Mouse (Mus musculus) c-Kit-positive CD71-positive TER-119-negative erythroid progenitor cells, embryonic 14.5 days (primary cell): ENCODE data around the gene Atp8a1.
A peak's percentile ranks its signal among the peaks of the same experiment; 100 is the strongest.

ENCODE experiments used
- DNase-seq: peaks from one replicate; pipeline ENCODE4 v3.0.0-alpha.2; 2013; ENCODE audit warnings: low read depth

Gene Atp8a1

GRCm38 (mm10) chr5:67631261-67631660, 216.0 kb downstream of the Atp8a1 start:
- no peak for DNase-seq

GRCm38 (mm10) chr5:67629861-67630260, 217.4 kb downstream of the Atp8a1 start:
- no peak for DNase-seq

- DNase-seq, result no peak
Measured at GRCm38 (mm10) chr5:67629440-67629839, 217.8 kb downstream of the Atp8a1 start.

GRCm38 (mm10) chr5:67628180-67628940, 218.9 kb downstream of the Atp8a1 start:
- DNase-seq, result no peak

GRCm38 (mm10) chr5:67621230-67621629, 226.0 kb downstream of the Atp8a1 start:
- DNase-seq, result no peak

GRCm38 (mm10) chr5:67609520-67609837, 237.8 kb downstream of the Atp8a1 start:
- DNase-seq, result no peak

- DNase-seq, result no peak
Measured at GRCm38 (mm10) chr5:67608674-67609519, 238.3 kb downstream of the Atp8a1 start.

- DNase-seq, result no peak
Measured at GRCm38 (mm10) chr5:67607804-67608673, 239.2 kb downstream of the Atp8a1 start, which contains the start of gene Shisa3. Gene Shisa3, plus strand, starts transcription at chr5:67607882.

GRCm38 (mm10) chr5:67606916-67607803, 240.1 kb downstream of the Atp8a1 start:
- DNase-seq, result no peak

GRCm38 (mm10) chr5:67605951-67606350, 241.3 kb downstream of the Atp8a1 start:
- no peak for DNase-seq

- no peak for DNase-seq
Measured at GRCm38 (mm10) chr5:67599935-67600334, 247.3 kb downstream of the Atp8a1 start.

- DNase-seq, result no peak
Measured at GRCm38 (mm10) chr5:67595629-67596028, 251.6 kb downstream of the Atp8a1 start.

- DNase-seq, result no peak
Measured at GRCm38 (mm10) chr5:67595070-67595469, 252.2 kb downstream of the Atp8a1 start.

GRCm38 (mm10) chr5:67579725-67580633, 267.3 kb downstream of the Atp8a1 start:
- DNase-seq, result peak; percentile 4

GRCm38 (mm10) chr5:67575705-67576104, 271.5 kb downstream of the Atp8a1 start:
- no peak for DNase-seq

GRCm38 (mm10) chr5:67574039-67574438, 273.2 kb downstream of the Atp8a1 start:
- DNase-seq, result no peak

GRCm38 (mm10) chr5:67572552-67573155, 274.6 kb downstream of the Atp8a1 start:
- no peak for DNase-seq
